Mouse (Mus musculus) CH12.LX (cell line): ENCODE measurements around the gene Eef2k.

ENCODE experiments used
- CHD1 ChIP-seq: IDR thresholded peaks from 2 replicates; pipeline ENCODE4 v1.6.1; 2012; ENCODE audit warnings: low read depth, low read length, improper control_type of control experiment, inconsistent platforms
- CTCF ChIP-seq, 2 experiments: IDR thresholded peaks in 1 of 2; conservative IDR thresholded peaks in 1 of 2; 2 replicates each; pipeline ENCODE4 v1.5.1; 2011 to 2012; ENCODE audit warnings: low read depth in 2 of 2, low read length in 2 of 2, improper control_type of control experiment in 1 of 2, inconsistent platforms in 1 of 2, mild to moderate bottlenecking in 1 of 2, moderate library complexity in 1 of 2
- E2F4 ChIP-seq: IDR thresholded peaks from 2 replicates; pipeline ENCODE4 v1.6.1; 2011; ENCODE audit warnings: low read depth, low read length, improper control_type of control experiment; ENCODE audit not compliant: insufficient replicate concordance
- EP300 ChIP-seq: IDR thresholded peaks from 2 replicates; pipeline ENCODE4 v1.6.1; 2011; ENCODE audit warnings: low read length, improper control_type of control experiment
- MAFK ChIP-seq: IDR thresholded peaks from 2 replicates; pipeline ENCODE4 v1.6.1; 2011; ENCODE audit warnings: low read length, improper control_type of control experiment; ENCODE audit not compliant: insufficient replicate concordance
- MAZ ChIP-seq: IDR thresholded peaks from 2 replicates; pipeline ENCODE4 v1.6.1; 2012; ENCODE audit warnings: low read depth, mild to moderate bottlenecking, inconsistent platforms, low read length, improper control_type of control experiment, moderate library complexity
- NRF1 ChIP-seq: IDR thresholded peaks from 2 replicates; pipeline ENCODE4 v1.6.1; 2014; ENCODE audit warnings: low read depth, mild to moderate bottlenecking, inconsistent platforms, low read length, improper control_type of control experiment, moderate library complexity
- POLR2A ChIP-seq: IDR thresholded peaks from 2 replicates; pipeline ENCODE4 v1.6.1; 2011; ENCODE audit warnings: low read depth, mild to moderate bottlenecking, improper control_type of control experiment, low read length
- TBP ChIP-seq: conservative IDR thresholded peaks from 2 replicates; pipeline ENCODE4 v1.6.1; 2011; ENCODE audit warnings: low read depth, low read length, improper control_type of control experiment
- UBTF ChIP-seq: IDR thresholded peaks from 2 replicates; pipeline ENCODE4 v1.6.1; 2012; ENCODE audit warnings: low read depth, mild to moderate bottlenecking, inconsistent platforms, low read length, improper control_type of control experiment, moderate library complexity
- USF1 ChIP-seq: IDR thresholded peaks from 2 replicates; pipeline ENCODE4 v1.6.1; 2014; ENCODE audit warnings: low read depth, mild to moderate bottlenecking, inconsistent platforms, low read length, improper control_type of control experiment
- ZMIZ1 ChIP-seq: IDR thresholded peaks from 2 replicates; pipeline ENCODE4 v1.6.1; 2012; ENCODE audit warnings: low read depth, mild to moderate bottlenecking, inconsistent platforms, low read length, improper control_type of control experiment

DNA sequence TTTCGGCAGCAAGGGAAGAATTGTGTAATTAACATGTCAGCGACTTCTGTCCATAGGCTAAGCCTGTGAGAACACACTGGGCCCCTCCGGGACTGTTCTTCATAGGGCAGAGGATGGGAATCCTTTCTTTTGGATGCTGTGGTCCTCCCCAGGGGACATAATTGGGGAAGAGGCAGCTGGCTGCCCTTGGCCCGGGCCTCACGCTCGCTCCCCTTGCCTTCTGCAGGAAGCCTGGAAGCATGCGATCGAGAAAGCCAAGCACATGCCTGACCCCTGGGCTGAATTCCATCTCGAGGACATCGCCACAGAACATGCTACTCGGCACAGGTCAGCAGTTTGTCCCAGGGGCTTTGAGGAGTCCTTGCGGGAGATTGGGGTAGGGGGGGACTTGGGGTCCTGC, 30.5 kb downstream of the Eef2k start:
- no peak for TF ChIP-seq ZMIZ1
- TF ChIP-seq CTCF (conservative IDR thresholded peaks at IDR 0.05 in 1 of 2, IDR thresholded peaks at IDR 0.05 in 1 of 2; ENCODE audit: low read depth in 2 of 2, low read length in 2 of 2): no peak
- TF ChIP-seq CHD1: no peak
- no peak for TF ChIP-seq POLR2A
- TF ChIP-seq NRF1: no peak
- no peak for TF ChIP-seq UBTF
- TF ChIP-seq EP300: no peak
- TF ChIP-seq E2F4: no peak
- TF ChIP-seq MAFK: no peak
- TF ChIP-seq USF1: no peak
- TF ChIP-seq MAZ: no peak
- no peak for TF ChIP-seq TBP
